Mouse (Mus musculus) myocyte (in vitro differentiated cells): ENCODE measurements around the gene Timm8a2.

Experiments used
- CEBPB ChIP-seq: IDR thresholded peaks from 2 replicates; pipeline ENCODE4 v1.6.1; 2011; ENCODE audit warnings: mild to moderate bottlenecking, moderate library complexity; ENCODE audit not compliant: poor library complexity, insufficient read depth, severe bottlenecking
- MAX ChIP-seq: IDR thresholded peaks from one replicate; pipeline ENCODE4 v1.6.1; 2011; ENCODE audit warnings: low read depth, mild to moderate bottlenecking, control low read depth
- MYOD1 ChIP-seq, 3 experiments: IDR thresholded peaks; one replicate each; pipeline ENCODE4 v1.6.1; 2011; ENCODE audit warnings: control low read depth in 2 of 3, low read depth in 2 of 3, mild to moderate bottlenecking in 2 of 3, moderate library complexity in 1 of 3; ENCODE audit not compliant: insufficient read length in 2 of 3, control insufficient read depth in 1 of 3
- USF1 ChIP-seq: IDR thresholded peaks from one replicate; pipeline ENCODE4 v1.6.1; 2011; ENCODE audit warnings: low read depth, mild to moderate bottlenecking, control low read depth, moderate library complexity

GRCm38 (mm10) chr14:122057941-122058346 lies 23.5 kb downstream of the Timm8a2 start:
- TF ChIP-seq CEBPB (no peak), MYOD1 (IDR thresholded peaks at IDR 0.05; ENCODE audit: control insufficient read depth in 1 of 3, insufficient read length in 2 of 3, low read depth in 2 of 3) (no peak), USF1 (no peak), MAX (no peak)
